10 mouse cellular contexts compared by ENCODE assay signal in the genomic region with DNA sequence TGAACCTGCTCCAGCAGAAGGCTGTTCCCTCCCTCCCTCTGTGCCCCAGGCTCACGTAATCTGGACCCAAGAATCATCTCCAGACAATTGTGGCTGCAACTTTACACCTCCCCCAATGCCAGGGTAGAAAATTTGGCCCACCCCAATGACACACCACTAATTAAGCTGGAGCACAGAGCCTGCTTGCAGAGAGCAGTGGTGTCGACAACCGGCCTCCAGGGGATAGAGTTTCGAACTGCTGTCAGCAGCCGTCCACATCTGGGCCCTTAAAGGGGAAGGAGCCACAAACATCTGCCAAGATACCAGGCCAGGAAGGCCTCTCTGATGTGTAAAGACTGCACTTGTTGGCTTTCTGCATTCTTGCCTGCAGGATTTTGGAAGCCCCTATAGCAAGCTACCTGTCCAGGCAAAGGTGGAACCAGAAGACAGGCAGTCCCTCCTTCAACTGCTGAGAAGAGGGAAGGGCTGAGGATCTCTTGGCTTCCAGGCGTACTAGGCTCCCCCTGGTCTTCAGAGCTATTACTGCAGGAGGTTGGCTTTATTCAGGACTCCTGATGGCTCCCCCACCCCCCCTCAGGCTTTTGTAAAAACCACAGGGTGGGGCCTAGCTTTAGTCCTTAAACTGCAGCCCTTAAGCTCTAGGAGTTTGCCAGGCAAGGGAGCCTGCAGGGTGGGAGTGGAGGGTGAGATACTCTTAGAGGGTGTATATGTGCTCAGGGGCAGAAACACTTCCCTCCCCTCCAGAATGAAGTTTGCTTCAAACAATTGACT.
DNase-seq lines count a peak whose midpoint lies in the region; ATAC-seq lines count a peak whose summit lies in the region.
"Had no signal": no experiment of that assay in that cellular context is flagged by ENCODE, and none has a peak within 500 bp of the region (broad histone marks: within the 10 kb centered on the region; RNA-seq: fewer than 3 reads in every experiment).

No protein-coding gene starts in this region.

- H3K36me3 ChIP-seq in hindbrain, embryonic 11.5 days (ENCODE audit: control insufficient read depth, insufficient read depth, low read length), result no peaks in the 10 kb centered on the region
- no peaks in the 10 kb centered on the region for H3K36me3 ChIP-seq in hindbrain, embryonic 16.5 days (ENCODE audit: control insufficient read depth, insufficient read depth, low read length)
- H3K36me3 ChIP-seq in midbrain, embryonic 15.5 days (replicated peaks), result no peaks in the 10 kb centered on the region
- H3K36me3 ChIP-seq: G1E had no signal

- 13% methylated on average over 6 of the region's 6 CpGs for WGBS in hindbrain, embryonic 11.5 days
- WGBS in hindbrain, embryonic 16.5 days, result 19% methylated on average over 6 of the region's 6 CpGs
- 10% methylated on average over 6 of the region's 6 CpGs for WGBS in midbrain, embryonic 15.5 days

- DNase-seq in hindbrain, embryonic 11.5 days (ENCODE audit: low spot score), result peak; percentile 33
- peak; percentile 72 for DNase-seq in R1 (ENCODE audit: low read depth, low spot score)
- DNase-seq in forelimb bud, embryonic 11.5 days (ENCODE audit: low read depth, low spot score), result peak; percentile 44
- DNase-seq in thymus, postnatal 0 days (ENCODE audit: low spot score), result no peak
- no peak for DNase-seq in cerebellum, adult 9-10 months
- DNase-seq: kidney, adult 18-20 months had no signal

- no peak overlapping the region for H3K4me3 ChIP-seq in hindbrain, embryonic 11.5 days (ENCODE audit: low read depth, low read length)
- H3K4me3 ChIP-seq in hindbrain, embryonic 16.5 days (ENCODE audit: low read length), result no peak overlapping the region
- no peak overlapping the region for H3K4me3 ChIP-seq in midbrain, embryonic 15.5 days

- H3K9ac ChIP-seq in hindbrain, embryonic 11.5 days (ENCODE audit: low read depth, low read length), result no peak overlapping the region
- H3K9ac ChIP-seq in hindbrain, embryonic 16.5 days (ENCODE audit: low read depth, low read length), result no peak overlapping the region
- H3K9ac ChIP-seq in midbrain, embryonic 15.5 days, result no peak overlapping the region

- no peak for ATAC-seq in hindbrain, embryonic 11.5 days (ENCODE audit: low FRiP score)
- ATAC-seq in hindbrain, embryonic 16.5 days, result no peak
- ATAC-seq in midbrain, embryonic 15.5 days (replicated peaks), result peak; percentile 62; the same call in 1 of the 2 replicates
- ATAC-seq in activated CD4-positive, CD25-positive, alpha-beta regulatory T cell, adult 4 months, result no peak

- H3K27me3 ChIP-seq in hindbrain, embryonic 11.5 days (ENCODE audit: control insufficient read depth, insufficient read depth, low read length), result no peaks in the 10 kb centered on the region
- H3K27me3 ChIP-seq in hindbrain, embryonic 16.5 days (replicated peaks; ENCODE audit: control insufficient read depth, insufficient read depth, low read length), result no peaks in the 10 kb centered on the region
- H3K27me3 ChIP-seq in midbrain, embryonic 15.5 days (replicated peaks), result no peaks in the 10 kb centered on the region

- H3K9me3 ChIP-seq in hindbrain, embryonic 11.5 days (ENCODE audit: control insufficient read depth, low read length), result no peaks in the 10 kb centered on the region
- no peaks in the 10 kb centered on the region for H3K9me3 ChIP-seq in hindbrain, embryonic 16.5 days (ENCODE audit: control insufficient read depth, low read length)
- no peaks in the 10 kb centered on the region for H3K9me3 ChIP-seq in midbrain, embryonic 15.5 days

- no peak overlapping the region for H3K4me2 ChIP-seq in hindbrain, embryonic 11.5 days (replicated peaks; ENCODE audit: low read depth, low read length)
- H3K4me2 ChIP-seq in hindbrain, embryonic 16.5 days (ENCODE audit: low read length), result no peak overlapping the region
- H3K4me2 ChIP-seq in midbrain, embryonic 15.5 days, result no peak overlapping the region

- no peaks in the 10 kb centered on the region for H3K4me1 ChIP-seq in hindbrain, embryonic 11.5 days (replicated peaks; ENCODE audit: control insufficient read depth, insufficient read depth, low read length)
- H3K4me1 ChIP-seq in hindbrain, embryonic 16.5 days (ENCODE audit: control insufficient read depth, insufficient read depth, low read depth, low read length), result no peaks in the 10 kb centered on the region
- peaks cover 18% of the 10 kb centered on the region for H3K4me1 ChIP-seq in midbrain, embryonic 15.5 days

- no peak overlapping the region for H3K27ac ChIP-seq in hindbrain, embryonic 11.5 days (ENCODE audit: low read depth, low read length)
- H3K27ac ChIP-seq in hindbrain, embryonic 16.5 days (ENCODE audit: low read depth, low read length), result no peak overlapping the region
- H3K27ac ChIP-seq in midbrain, embryonic 15.5 days, result peak overlapping the region; percentile 75

Comparison
In these comparisons a context has a peak if more than half of its experiments do, and no peak if none do; other contexts are left out.
1. DNase-seq: peak in hindbrain, embryonic 11.5 days (single experiment), R1 (single experiment) and forelimb bud, embryonic 11.5 days (single experiment); none in thymus, postnatal 0 days (single experiment) and cerebellum, adult 9-10 months (single experiment).